Mouse (Mus musculus) ES-E14 (cell line): ENCODE data around the gene Trim2.

Experiments used
- HCFC1 ChIP-seq: IDR thresholded peaks from 2 replicates; pipeline ENCODE4 v1.6.1; 2012; ENCODE audit warnings: low read length, inconsistent platforms, borderline replicate concordance; ENCODE audit not compliant: insufficient read depth
- MAFK ChIP-seq: IDR thresholded peaks from 2 replicates; pipeline ENCODE4 v1.6.1; 2014; ENCODE audit warnings: mild to moderate bottlenecking, low read depth, low read length, inconsistent platforms; ENCODE audit not compliant: insufficient read depth
- ZC3H11A ChIP-seq: IDR thresholded peaks from 2 replicates; pipeline ENCODE4 v1.6.1; 2012; ENCODE audit warnings: low read depth, mild to moderate bottlenecking, inconsistent platforms, low read length, borderline replicate concordance

DNA sequence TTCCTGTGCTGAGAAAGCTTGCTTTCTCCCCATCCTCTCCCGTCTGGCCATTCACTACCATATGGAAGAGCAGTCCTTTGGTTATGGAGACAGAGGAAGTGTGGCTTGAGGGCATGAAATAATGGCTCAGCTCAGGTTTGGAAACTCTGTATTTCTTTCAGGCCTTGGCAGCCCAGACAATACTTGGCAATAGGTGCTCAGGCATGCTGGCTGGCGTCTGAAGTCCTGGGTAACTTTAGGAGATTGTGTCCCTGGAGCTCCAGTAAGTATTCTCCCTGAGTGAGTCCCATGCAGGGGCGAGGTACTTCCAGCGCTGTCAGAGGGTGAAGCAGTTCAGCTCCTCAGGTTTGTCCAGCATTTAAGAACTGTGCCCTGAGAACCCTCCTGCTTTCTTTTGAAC is 27.9 kb downstream of the Trim2 start:
- TF ChIP-seq MAFK (no peak), HCFC1 (no peak), ZC3H11A (no peak)
